Comparison of ENCODE assay signal across 8 mouse cellular contexts in the genomic region with DNA sequence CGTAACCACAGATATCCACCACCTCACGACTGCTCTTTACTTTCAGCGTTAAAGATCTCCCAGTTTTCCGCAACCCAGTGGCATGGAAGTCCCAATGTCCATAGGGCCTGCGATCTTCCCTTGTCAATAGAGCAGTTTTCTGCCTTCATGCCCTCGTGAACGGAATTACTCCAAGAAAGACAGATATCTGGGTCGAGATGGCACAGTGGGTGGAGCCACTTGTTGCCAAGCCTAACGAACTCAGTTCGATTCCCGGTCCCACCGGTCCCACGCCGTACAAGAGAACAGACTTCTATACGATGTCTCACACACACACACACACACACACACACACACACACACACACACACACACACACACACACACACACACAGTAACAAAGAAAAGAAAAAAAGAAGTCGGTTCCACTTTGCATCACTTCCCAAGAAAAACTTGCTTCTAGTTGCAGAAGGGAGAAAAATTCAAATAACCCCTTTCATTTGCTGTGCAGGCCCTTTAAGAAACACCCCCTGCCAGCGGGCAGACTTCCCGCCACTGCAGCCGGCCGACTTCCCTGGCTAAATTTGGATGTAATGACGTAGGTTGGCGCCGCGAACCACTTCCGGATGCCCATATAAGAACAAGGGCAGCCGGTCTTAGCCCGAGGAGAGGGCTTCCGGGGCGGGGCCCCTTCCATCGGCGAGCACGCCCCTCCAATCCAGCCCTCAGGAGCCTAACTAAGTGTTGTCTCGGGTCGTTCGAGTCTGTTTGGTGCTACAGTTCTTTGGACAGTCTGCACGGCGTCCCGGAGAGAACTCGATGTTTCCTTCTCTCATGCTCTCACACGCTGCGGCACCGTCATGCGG. TPM values are rescaled to one million over a fixed set of nuclear protein-coding genes. Genes with fewer than 3 reads are reported as not detected.
DNase-seq lines count a peak whose midpoint lies in the region; ATAC-seq and TF ChIP-seq lines count a peak whose summit lies in the region.

No protein-coding gene starts in this region.

- H3K36me3 ChIP-seq in heart, embryonic 14.5 days (ENCODE audit: control insufficient read depth, insufficient read depth, low read length): peaks cover 7% of the 10 kb centered on the region
- no peaks in the 10 kb centered on the region for H3K36me3 ChIP-seq in liver, embryonic 14.5 days (replicated peaks; ENCODE audit: control insufficient read depth, insufficient read depth, low read depth)
- no peaks in the 10 kb centered on the region for H3K36me3 ChIP-seq in neural tube, embryonic 11.5 days (ENCODE audit: control insufficient read depth, insufficient read depth, low read length)
- no peaks in the 10 kb centered on the region for H3K36me3 ChIP-seq in stomach, postnatal 0 days (ENCODE audit: control insufficient read depth, insufficient read depth, low read length)

- peak; percentile 90 for DNase-seq in CD4-positive, CD25-positive, alpha-beta regulatory T cell, adult 2 months (ENCODE audit: low read depth, low spot score)
- peak; percentile 61 for DNase-seq in fat pad, adult 2 months (ENCODE audit: extremely low read depth, low read depth, low spot score)
- DNase-seq in kidney, postnatal 25 days: peak; percentile 98 to 99
- peak; percentile 93 to 97 (median 95) for DNase-seq in liver, embryonic 14.5 days (ENCODE audit: low read depth in 3 of 3, low spot score in 3 of 3)
- DNase-seq in neural tube, embryonic 11.5 days (ENCODE audit: low spot score): peak; percentile 96
- DNase-seq in stomach, postnatal 0 days (ENCODE audit: low spot score): peak; percentile 97

- peaks cover 3% of the 10 kb centered on the region; the same call in 1 of the 2 replicates for H3K4me1 ChIP-seq in brown adipose tissue, adult 24 weeks (ENCODE audit: control insufficient read depth, insufficient read depth, insufficient read length, low read length)
- H3K4me1 ChIP-seq in heart, embryonic 14.5 days (ENCODE audit: control insufficient read depth in 2 of 2, insufficient read depth in 2 of 2, low read length in 2 of 2): peaks cover 13 to 33% of the 10 kb centered on the region in 2 experiments
- H3K4me1 ChIP-seq in liver, embryonic 14.5 days (replicated peaks; ENCODE audit: control insufficient read depth in 2 of 2, insufficient read depth in 2 of 2, low read length in 1 of 2): peaks cover 26 to 37% of the 10 kb centered on the region in 2 experiments
- peaks cover 19% of the 10 kb centered on the region for H3K4me1 ChIP-seq in neural tube, embryonic 11.5 days (ENCODE audit: control insufficient read depth, insufficient read depth, low read length)
- H3K4me1 ChIP-seq in stomach, postnatal 0 days (replicated peaks; ENCODE audit: control insufficient read depth, insufficient read depth): no peaks in the 10 kb centered on the region; the same call in 1 of the 2 replicates

- H3K4me2 ChIP-seq in heart, embryonic 14.5 days (ENCODE audit: low read length): peak overlapping the region; percentile 68
- peak overlapping the region; percentile 98 for H3K4me2 ChIP-seq in liver, embryonic 14.5 days (ENCODE audit: low read depth)
- H3K4me2 ChIP-seq in neural tube, embryonic 11.5 days (ENCODE audit: low read depth): peak overlapping the region; percentile 90
- peak overlapping the region; percentile 78 for H3K4me2 ChIP-seq in stomach, postnatal 0 days (replicated peaks; ENCODE audit: low read depth)

- H3K4me3 ChIP-seq in brown adipose tissue, adult 24 weeks (ENCODE audit: insufficient read depth, low read depth, low read length): peak overlapping the region; percentile 83
- peak overlapping the region; percentile 82 to 83 for H3K4me3 ChIP-seq in heart, embryonic 14.5 days (ENCODE audit: control insufficient read depth in 1 of 2, insufficient read depth in 1 of 2, low read depth in 1 of 2, low read length in 2 of 2)
- H3K4me3 ChIP-seq in liver, embryonic 14.5 days (ENCODE audit: insufficient read depth in 1 of 2, low read depth in 2 of 2, low read length in 2 of 2): peak overlapping the region; percentile 85 to 97
- peak overlapping the region; percentile 91 for H3K4me3 ChIP-seq in neural tube, embryonic 11.5 days (ENCODE audit: low read depth, low read length)
- peak overlapping the region; percentile 82 for H3K4me3 ChIP-seq in stomach, postnatal 0 days (ENCODE audit: low read depth, low read length)

- no peak for TF ChIP-seq EP300 in liver, embryonic 14.5 days (IDR thresholded peaks at IDR 0.05; ENCODE audit: low read depth)
- no peak for TF ChIP-seq EP300 in stomach, postnatal 0 days (optimal IDR thresholded peaks at IDR 0.05)

- H3K27me3 ChIP-seq in heart, embryonic 14.5 days (ENCODE audit: control insufficient read depth, insufficient read depth, low read length): no peaks in the 10 kb centered on the region
- H3K27me3 ChIP-seq in liver, embryonic 14.5 days (ENCODE audit: control insufficient read depth, insufficient read depth, low read length): no peaks in the 10 kb centered on the region
- no peaks in the 10 kb centered on the region for H3K27me3 ChIP-seq in neural tube, embryonic 11.5 days (ENCODE audit: control insufficient read depth, insufficient read depth, low read length)
- no peaks in the 10 kb centered on the region for H3K27me3 ChIP-seq in stomach, postnatal 0 days (ENCODE audit: control insufficient read depth, insufficient read depth, low read length)

- peak overlapping the region; percentile 97 for H3K27ac ChIP-seq in brown adipose tissue, adult 24 weeks (replicated peaks; ENCODE audit: low read depth, low read length)
- peak overlapping the region; percentile 96 to 99 for H3K27ac ChIP-seq in heart, embryonic 14.5 days (replicated peaks in 1 of 2; ENCODE audit: control insufficient read depth in 1 of 2, insufficient read depth in 1 of 2, low read depth in 2 of 2, low read length in 2 of 2)
- peak overlapping the region; percentile 98 for H3K27ac ChIP-seq in liver, embryonic 14.5 days
- peak overlapping the region; percentile 84 for H3K27ac ChIP-seq in neural tube, embryonic 11.5 days (ENCODE audit: low read depth, low read length)
- peak overlapping the region; percentile 98 for H3K27ac ChIP-seq in stomach, postnatal 0 days (replicated peaks)

- peak overlapping the region; percentile 95 for H3K9ac ChIP-seq in heart, embryonic 14.5 days (ENCODE audit: low read length)
- peak overlapping the region; percentile 81 for H3K9ac ChIP-seq in liver, embryonic 14.5 days (replicated peaks)
- H3K9ac ChIP-seq in neural tube, embryonic 11.5 days (ENCODE audit: low read length): peak overlapping the region; percentile 76
- H3K9ac ChIP-seq in stomach, postnatal 0 days (ENCODE audit: low read length): peak overlapping the region; percentile 74

- H3K9me3 ChIP-seq in heart, embryonic 14.5 days (ENCODE audit: control insufficient read depth, low read length): no peaks in the 10 kb centered on the region
- H3K9me3 ChIP-seq in liver, embryonic 14.5 days (ENCODE audit: control insufficient read depth, low read length): no peaks in the 10 kb centered on the region
- no peaks in the 10 kb centered on the region for H3K9me3 ChIP-seq in neural tube, embryonic 11.5 days (ENCODE audit: control insufficient read depth, low read length)
- no peaks in the 10 kb centered on the region for H3K9me3 ChIP-seq in stomach, postnatal 0 days (ENCODE audit: control insufficient read depth, low read length)

- TF ChIP-seq CTCF in liver, embryonic 14.5 days (IDR thresholded peaks at IDR 0.05; ENCODE audit: low read depth): no peak
- TF ChIP-seq CTCF in stomach, postnatal 0 days (IDR thresholded peaks at IDR 0.05; ENCODE audit: low read depth): no peak

- WGBS in heart, embryonic 14.5 days: 2% methylated on average over 43 of the region's 43 CpGs
- 2% methylated on average over 43 of the region's 43 CpGs for WGBS in liver, embryonic 14.5 days (ENCODE audit: insufficient replicate concordance)
- 2% methylated on average over 43 of the region's 43 CpGs for WGBS in neural tube, embryonic 11.5 days
- 2% methylated on average over 43 of the region's 43 CpGs for WGBS in stomach, postnatal 0 days

- peak; percentile 82 for ATAC-seq in heart, embryonic 14.5 days (ENCODE audit: insufficient number of reproducible peaks, insufficient read depth, low FRiP score, low read depth)
- peak; percentile 77 for ATAC-seq in liver, embryonic 14.5 days (ENCODE audit: insufficient read depth)
- peak; percentile 85 for ATAC-seq in neural tube, embryonic 11.5 days (ENCODE audit: insufficient read depth, low FRiP score, low TSS enrichment)
- ATAC-seq in stomach, postnatal 0 days (ENCODE audit: low FRiP score, low TSS enrichment): peak; percentile 78

RNA-seq across cellular contexts. Expression of a gene that starts 1.1 kb away (rescaled TPM):
- polyA plus RNA-seq in brown adipose tissue, adult 24 weeks (2012; ENCODE audit: insufficient read depth, insufficient read length, missing spikeins): 17.2 and 62.3 TPM in 2 replicates
- polyA plus RNA-seq in heart, embryonic 14.5 days (2014; fragmentation: Nextera tagmentation; extraction: Ambion mirVana): 36.4 and 43.8 TPM in 2 replicates
- polyA plus RNA-seq in liver, embryonic 14.5 days (2012; rRNA removed): 6.2 and 8.4 TPM in 2 replicates
- 12.6 and 15.0 TPM in 2 replicates for polyA plus RNA-seq in liver, embryonic 14.5 days (2014; fragmentation: Nextera tagmentation; extraction: Ambion mirVana)
- polyA plus RNA-seq in neural tube, embryonic 11.5 days (2014; fragmentation: Nextera tagmentation; extraction: Ambion mirVana): 71.6 and 79.4 TPM in 2 replicates
- 82.8 and 86.6 TPM in 2 replicates for polyA plus RNA-seq in stomach, postnatal 0 days (2015; fragmentation: Nextera tagmentation; extraction: Ambion mirVana)

RNA-seq across cellular contexts. Expression of a gene that starts 22.4 kb away (rescaled TPM):
- 25.1 and 33.4 TPM in 2 replicates for polyA plus RNA-seq in brown adipose tissue, adult 24 weeks (2012; ENCODE audit: insufficient read depth, insufficient read length, missing spikeins)
- 46.1 and 50.0 TPM in 2 replicates for polyA plus RNA-seq in heart, embryonic 14.5 days (2014; fragmentation: Nextera tagmentation; extraction: Ambion mirVana)
- 37.5 and 37.6 TPM in 2 replicates for polyA plus RNA-seq in liver, embryonic 14.5 days (2012; rRNA removed)
- polyA plus RNA-seq in liver, embryonic 14.5 days (2014; fragmentation: Nextera tagmentation; extraction: Ambion mirVana): 27.4 and 34.1 TPM in 2 replicates
- 60.4 and 60.6 TPM in 2 replicates for polyA plus RNA-seq in neural tube, embryonic 11.5 days (2014; fragmentation: Nextera tagmentation; extraction: Ambion mirVana)
- 45.1 and 49.9 TPM in 2 replicates for polyA plus RNA-seq in stomach, postnatal 0 days (2015; fragmentation: Nextera tagmentation; extraction: Ambion mirVana)

RNA-seq across cellular contexts. Expression of a gene that starts 24.0 kb away (rescaled TPM):
- 19.0 and 22.9 TPM in 2 replicates for polyA plus RNA-seq in brown adipose tissue, adult 24 weeks (2012; ENCODE audit: insufficient read depth, insufficient read length, missing spikeins)
- 15.1 and 17.4 TPM in 2 replicates for polyA plus RNA-seq in heart, embryonic 14.5 days (2014; fragmentation: Nextera tagmentation; extraction: Ambion mirVana)
- 19.0 and 21.2 TPM in 2 replicates for polyA plus RNA-seq in liver, embryonic 14.5 days (2012; rRNA removed)
- 6.3 and 7.6 TPM in 2 replicates for polyA plus RNA-seq in liver, embryonic 14.5 days (2014; fragmentation: Nextera tagmentation; extraction: Ambion mirVana)
- 26.2 and 27.0 TPM in 2 replicates for polyA plus RNA-seq in neural tube, embryonic 11.5 days (2014; fragmentation: Nextera tagmentation; extraction: Ambion mirVana)
- 6.8 and 8.3 TPM in 2 replicates for polyA plus RNA-seq in stomach, postnatal 0 days (2015; fragmentation: Nextera tagmentation; extraction: Ambion mirVana)

RNA-seq across cellular contexts. Expression of a gene that starts 37.6 kb away (rescaled TPM):
- 2.9 and 3.1 TPM in 2 replicates for polyA plus RNA-seq in brown adipose tissue, adult 24 weeks (2012; ENCODE audit: insufficient read depth, insufficient read length, missing spikeins)
- 12.1 and 13.7 TPM in 2 replicates for polyA plus RNA-seq in heart, embryonic 14.5 days (2014; fragmentation: Nextera tagmentation; extraction: Ambion mirVana)
- 45.4 and 46.2 TPM in 2 replicates for polyA plus RNA-seq in liver, embryonic 14.5 days (2012; rRNA removed)
- polyA plus RNA-seq in liver, embryonic 14.5 days (2014; fragmentation: Nextera tagmentation; extraction: Ambion mirVana): 55.6 and 57.7 TPM in 2 replicates
- 4.6 and 5.3 TPM in 2 replicates for polyA plus RNA-seq in neural tube, embryonic 11.5 days (2014; fragmentation: Nextera tagmentation; extraction: Ambion mirVana)
- polyA plus RNA-seq in stomach, postnatal 0 days (2015; fragmentation: Nextera tagmentation; extraction: Ambion mirVana): 4.0 and 4.3 TPM in 2 replicates

RNA-seq across cellular contexts. Expression of a gene that starts 59.1 kb away (rescaled TPM):
- 1.9 TPM in 1 of 2 replicates, not detected in the other for polyA plus RNA-seq in brown adipose tissue, adult 24 weeks (2012; ENCODE audit: insufficient read depth, insufficient read length, missing spikeins)
- polyA plus RNA-seq in heart, embryonic 14.5 days (2014; fragmentation: Nextera tagmentation; extraction: Ambion mirVana): 5.2 and 5.9 TPM in 2 replicates
- polyA plus RNA-seq in liver, embryonic 14.5 days (2012; rRNA removed): 10.9 and 11.9 TPM in 2 replicates
- polyA plus RNA-seq in liver, embryonic 14.5 days (2014; fragmentation: Nextera tagmentation; extraction: Ambion mirVana): 8.3 and 10.3 TPM in 2 replicates
- 0.84 and 1.8 TPM in 2 replicates for polyA plus RNA-seq in neural tube, embryonic 11.5 days (2014; fragmentation: Nextera tagmentation; extraction: Ambion mirVana)
- 1.7 and 2.0 TPM in 2 replicates for polyA plus RNA-seq in stomach, postnatal 0 days (2015; fragmentation: Nextera tagmentation; extraction: Ambion mirVana)

Comparison
In these comparisons a context has a peak if more than half of its experiments do, and no peak if none do; other contexts are left out.
1. Peak in every context shown above with its lines: DNase-seq, ATAC-seq, H3K4me3 ChIP-seq and H3K27ac ChIP-seq.